Mouse (Mus musculus) liver, embryonic 14.5 days (tissue): ENCODE measurements around the gene AU041133.

Experiments used
- CTCF ChIP-seq: IDR thresholded peaks from 2 replicates; pipeline ENCODE4 v1.5.1; 2016; ENCODE audit warnings: antibody characterized with exemption, low read depth, control low read depth
- EP300 ChIP-seq: IDR thresholded peaks from 2 replicates; pipeline ENCODE4 v1.6.1; 2016; ENCODE audit warnings: antibody characterized with exemption, low read depth

DNA sequence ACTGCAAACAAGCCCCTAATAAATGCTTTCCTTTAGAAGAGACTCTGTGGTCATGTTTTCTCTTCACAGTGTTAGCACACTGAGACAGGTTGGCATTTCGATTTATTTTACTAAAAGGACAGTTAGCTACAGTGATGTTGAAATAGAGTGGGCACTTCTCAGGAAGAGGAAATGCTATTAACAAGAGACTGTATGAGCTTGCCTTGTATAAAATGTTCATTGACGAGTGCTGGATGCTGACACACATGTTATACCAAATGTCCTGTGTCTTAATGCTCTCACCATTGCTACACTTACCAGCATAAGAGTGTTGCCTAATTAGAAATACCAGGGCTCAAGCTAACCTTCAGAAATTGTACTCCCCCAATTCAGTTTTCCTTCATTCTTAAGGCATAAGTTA is 42.0 kb downstream of the AU041133 start:
- TF ChIP-seq CTCF (no peak), EP300 (no peak)
